Mouse (Mus musculus) liver, postnatal 0 days (tissue): ENCODE data around the gene Gm5426.

Experiments
- CTCF ChIP-seq: sonication (generic); IDR thresholded peaks from 2 replicates; pipeline ENCODE4 v1.5.1; 2016; ENCODE audit warnings: antibody characterized with exemption, low read depth
- EP300 ChIP-seq: IDR thresholded peaks from 2 replicates; pipeline ENCODE4 v1.6.1; 2016; ENCODE audit warnings: antibody characterized with exemption, low read depth, mild to moderate bottlenecking

- no peak for TF ChIP-seq CTCF
- TF ChIP-seq EP300, result no peak
These were observed 6.0 kb upstream of the Gm5426 start for GRCm38 (mm10) chr10:96130406-96130805.
